Mouse (Mus musculus): ENCODE results near the gene Mycbp2. TPM values are rescaled to one million over a fixed set of nuclear protein-coding genes. Genes with fewer than 3 reads are reported as not detected.

Mycbp2 gene
- polyA plus RNA-seq (2021): 29.0 TPM

DNA sequence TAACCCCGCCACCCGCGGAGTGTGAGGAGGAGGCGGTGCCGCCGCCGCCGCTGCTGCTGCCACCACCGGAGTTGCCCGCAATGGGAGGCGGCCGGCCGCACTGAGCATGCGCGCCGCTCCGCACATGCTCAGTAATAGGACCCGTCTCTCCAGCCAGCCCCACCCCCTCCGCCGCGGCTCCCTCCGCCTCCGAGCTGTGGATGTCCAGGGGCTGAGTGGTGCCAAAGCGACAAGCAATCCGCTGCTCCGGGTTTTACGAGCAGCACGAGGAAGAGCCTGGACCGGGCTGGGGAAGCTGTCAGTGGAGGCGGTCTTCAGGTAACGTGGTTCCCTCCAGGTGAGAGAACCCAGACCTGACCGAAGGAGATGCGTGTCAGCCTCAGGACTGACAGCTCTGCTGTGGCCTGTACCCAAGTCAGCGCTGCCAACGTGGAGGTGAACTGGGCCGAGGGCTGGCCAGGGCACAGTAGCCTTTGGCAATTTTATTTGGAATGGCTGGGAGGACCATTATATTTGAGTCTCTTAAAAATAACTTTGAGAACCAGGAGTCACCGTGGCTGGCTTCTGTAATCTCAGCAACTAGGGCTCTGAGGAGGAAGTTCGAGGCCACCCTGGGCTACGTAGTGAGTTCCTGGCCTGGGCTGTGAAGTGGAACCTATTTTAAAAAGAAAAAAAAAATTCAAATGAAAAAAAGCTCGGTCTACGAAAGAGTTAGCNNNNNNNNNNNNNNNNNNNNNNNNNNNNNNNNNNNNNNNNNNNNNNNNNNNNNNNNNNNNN lies at the start of gene Mycbp2:
TSS of gene Mycbp2 (minus strand) at position 86 of the 777 bp plus-strand sequence.
- H3K27me3 ChIP-seq: no peaks in the 10 kb centered on the region
- no peak for TF ChIP-seq CTCF (IDR thresholded peaks at IDR 0.05)
- in situ Hi-C loops (cut with MboI; ENCODE audit: low pct_unique_long_range_greater_than_20kb): no loop called here
- ChIA-PET POLR2A (interaction anchor here (0.6 to 0.7 kb wide), 2 partner anchors 49 to 68 kb away, joined by 6 to 9 read pairs; no protein-coding TSS in a partner anchor), CTCF (interaction anchor here (1.1 kb wide), 1 partner anchor 86 kb away, joined by 3 read pairs; no protein-coding TSS in a partner anchor)
- ATAC-seq (peak; percentile 90), DNase-seq (ENCODE audit: low read depth, low spot score) (peak; percentile 82)

DNA sequence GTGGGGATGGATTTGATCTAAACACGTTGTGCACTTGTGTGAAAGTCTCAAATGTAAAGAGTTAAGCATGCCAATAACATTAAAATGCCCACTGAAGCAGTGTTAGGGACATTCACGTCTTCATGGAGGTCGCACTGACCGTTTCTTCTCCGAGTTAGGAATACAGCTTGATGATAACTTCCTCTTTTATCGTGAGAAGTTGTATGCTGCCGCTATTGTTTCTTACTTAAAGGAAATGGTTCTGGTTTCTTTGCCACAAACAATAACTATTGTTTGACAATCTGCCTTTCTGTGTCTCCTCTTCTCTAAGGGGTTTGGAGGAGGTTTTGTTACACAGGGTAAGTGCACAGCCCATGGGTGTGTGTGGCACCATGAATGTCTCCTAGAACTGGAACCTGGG lies 45.8 kb upstream of the Mycbp2 start:
- no peak for DNase-seq (ENCODE audit: low read depth, low spot score)
- CTCF ChIA-PET: no interaction called here
- POLR2A ChIA-PET: no interaction called here
- in situ Hi-C loops (cut with MboI; ENCODE audit: low pct_unique_long_range_greater_than_20kb): no loop called here
- ATAC-seq: no peak
- TF ChIP-seq CTCF (IDR thresholded peaks at IDR 0.05): no peak
- H3K27me3 ChIP-seq: peaks cover 4% of the 10 kb centered on the region

DNA sequence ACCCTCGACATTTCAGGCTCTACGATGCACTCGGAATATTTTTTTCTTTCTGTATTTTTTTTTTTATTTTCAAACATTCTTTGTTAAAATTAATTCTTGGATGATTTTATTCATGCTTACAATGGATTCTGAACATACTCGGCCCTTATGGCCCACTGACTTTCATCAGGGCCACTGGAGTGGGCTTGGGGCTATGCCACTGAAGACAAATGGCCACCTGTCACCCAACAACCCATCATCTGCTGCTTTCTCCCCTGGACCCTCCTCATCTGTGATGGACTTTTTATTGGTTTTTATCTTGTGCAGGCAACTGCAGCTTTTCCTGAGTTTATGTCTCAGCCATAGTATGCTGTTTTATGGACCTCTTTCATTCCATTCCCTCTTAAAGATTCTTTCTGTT lies 40.8 kb upstream of the Mycbp2 start:
- ChIA-PET CTCF (no interaction called here), POLR2A (no interaction called here)
- in situ Hi-C loops (cut with MboI; ENCODE audit: low pct_unique_long_range_greater_than_20kb): no loop called here
- no peak for TF ChIP-seq CTCF (IDR thresholded peaks at IDR 0.05)
- ATAC-seq (no peak), DNase-seq (ENCODE audit: low read depth, low spot score) (no peak)
- H3K27me3 ChIP-seq: peaks cover 8% of the 10 kb centered on the region

GRCm38 (mm10) chr14:103386871-103387270 lies 40.3 kb upstream of the Mycbp2 start:
- ATAC-seq (no peak), DNase-seq (ENCODE audit: low read depth, low spot score) (no peak)
- ChIA-PET CTCF (interaction anchor here (1.1 kb wide), 1 partner anchor 8 kb away, joined by 3 read pairs; no protein-coding TSS in a partner anchor), POLR2A (no interaction called here)
- in situ Hi-C loops (cut with MboI; ENCODE audit: low pct_unique_long_range_greater_than_20kb): no loop called here
- TF ChIP-seq CTCF (IDR thresholded peaks at IDR 0.05): no peak
- H3K27me3 ChIP-seq: peaks cover 8% of the 10 kb centered on the region

- DNase-seq (ENCODE audit: low read depth, low spot score): no peak
- peaks cover 17% of the 10 kb centered on the region for H3K27me3 ChIP-seq
- no peak for ATAC-seq
- in situ Hi-C loops (cut with MboI; ENCODE audit: low pct_unique_long_range_greater_than_20kb): no loop called here
- CTCF ChIA-PET: no interaction called here
- POLR2A ChIA-PET: no interaction called here
- no peak for TF ChIP-seq CTCF (IDR thresholded peaks at IDR 0.05)
Observed at GRCm38 (mm10) chr14:103385084-103385610, 38.5 kb upstream of the Mycbp2 start.

DNA sequence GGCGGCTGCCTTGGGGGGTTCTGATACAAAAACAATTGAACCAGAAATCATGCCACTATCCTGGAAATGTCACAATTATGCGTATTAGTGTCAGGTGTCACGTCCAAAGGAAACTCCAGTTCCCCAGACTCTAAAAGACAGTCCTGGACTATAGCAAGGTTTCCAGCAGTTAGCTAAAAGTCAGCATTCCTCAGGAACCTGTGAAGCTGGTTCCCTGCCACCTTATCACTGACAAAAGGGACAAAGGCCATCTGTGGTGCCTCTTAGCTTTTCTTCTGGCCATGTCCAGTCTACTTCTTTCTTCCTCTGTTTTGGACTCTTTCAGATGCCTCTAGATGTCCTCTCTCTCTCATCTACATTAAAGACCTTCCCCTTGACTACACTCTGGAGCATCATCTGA lies 32.1 kb upstream of the Mycbp2 start:
- CTCF ChIA-PET: no interaction called here
- DNase-seq (ENCODE audit: low read depth, low spot score) (no peak), ATAC-seq (no peak)
- TF ChIP-seq CTCF (IDR thresholded peaks at IDR 0.05): no peak
- H3K27me3 ChIP-seq: peaks cover 20% of the 10 kb centered on the region
- POLR2A ChIA-PET: no interaction called here
- in situ Hi-C loops (cut with MboI; ENCODE audit: low pct_unique_long_range_greater_than_20kb): loop anchor here (5.0 kb wide), 1 partner anchor 39 kb away; no protein-coding TSS in a partner anchor

- no peak for TF ChIP-seq CTCF (IDR thresholded peaks at IDR 0.05)
- no peak for DNase-seq (ENCODE audit: low read depth, low spot score)
- in situ Hi-C loops (cut with MboI; ENCODE audit: low pct_unique_long_range_greater_than_20kb): loop anchor here (5.0 kb wide), 1 partner anchor 41 kb away; no protein-coding TSS in a partner anchor
- ATAC-seq: no peak
- POLR2A ChIA-PET: no interaction called here
- CTCF ChIA-PET: no interaction called here
- H3K27me3 ChIP-seq: peaks cover 16% of the 10 kb centered on the region
Observed at GRCm38 (mm10) chr14:103376765-103377164, 30.2 kb upstream of the Mycbp2 start.

DNA sequence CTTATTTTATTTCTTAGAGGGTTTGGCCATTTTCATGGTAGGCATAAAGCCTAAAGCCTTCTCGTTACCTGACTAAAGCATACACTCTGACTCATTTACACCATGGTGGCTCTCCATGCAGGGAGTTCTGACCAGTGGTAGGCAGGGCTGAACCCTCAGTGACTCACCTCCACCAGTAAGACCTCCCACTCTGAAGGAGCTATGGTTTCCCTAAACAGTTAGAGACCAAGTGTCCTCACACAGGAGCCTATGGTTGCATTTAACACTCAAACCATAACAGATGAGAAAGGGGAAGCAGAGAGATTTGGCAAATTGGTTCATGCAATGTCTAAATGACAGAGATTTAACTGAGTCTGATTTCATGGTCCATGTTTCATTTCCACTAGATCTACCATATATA lies 28.9 kb upstream of the Mycbp2 start:
- H3K27me3 ChIP-seq: peaks cover 9% of the 10 kb centered on the region
- no peak for ATAC-seq
- ChIA-PET POLR2A (no interaction called here), CTCF (no interaction called here)
- in situ Hi-C loops (cut with MboI; ENCODE audit: low pct_unique_long_range_greater_than_20kb): loop anchor here (5.0 kb wide), 1 partner anchor 42 kb away; no protein-coding TSS in a partner anchor
- no peak for TF ChIP-seq CTCF (IDR thresholded peaks at IDR 0.05)
- no peak for DNase-seq (ENCODE audit: low read depth, low spot score)

DNA sequence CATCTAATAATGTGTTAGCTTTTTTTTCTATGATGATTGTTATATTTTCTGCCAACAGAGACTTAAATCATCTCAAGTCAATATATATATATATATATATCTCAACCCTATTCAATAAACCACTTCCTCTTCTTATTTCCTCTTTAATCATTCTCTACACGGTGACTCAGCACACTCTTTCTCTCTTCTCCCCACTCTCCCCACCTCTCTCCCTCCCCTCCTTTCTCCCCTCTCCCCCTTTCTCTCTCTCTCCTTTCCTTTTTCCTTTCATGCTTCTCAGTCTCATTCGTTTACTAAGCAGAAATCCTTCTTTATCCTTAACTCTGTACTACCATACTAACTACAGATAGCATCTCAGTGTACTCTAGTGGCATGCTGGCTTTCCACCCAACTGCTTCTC lies 16.6 kb upstream of the Mycbp2 start:
- POLR2A ChIA-PET: no interaction called here
- ATAC-seq: no peak

DNA sequence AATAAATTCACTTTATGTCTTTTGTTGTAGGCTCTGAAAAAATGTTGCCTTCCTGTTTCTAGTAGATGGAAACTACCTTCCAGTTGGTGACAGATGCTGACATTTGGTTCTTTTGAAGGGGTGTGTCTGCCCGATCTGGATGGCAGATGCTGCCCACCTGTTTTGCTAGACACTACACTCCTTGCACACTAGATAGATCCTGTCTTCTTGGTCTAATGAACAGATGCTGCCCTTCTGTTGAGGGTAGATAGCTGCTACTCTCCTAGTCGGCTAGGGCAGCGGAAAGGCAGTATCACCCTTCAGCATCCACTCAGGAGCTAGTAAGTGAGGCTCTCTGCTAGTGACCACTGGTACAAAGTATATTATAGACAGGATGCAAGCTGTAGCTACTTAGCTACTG lies 9.5 kb upstream of the Mycbp2 start:
- DNase-seq (ENCODE audit: low read depth, low spot score) (no peak), ATAC-seq (no peak)
- CTCF ChIA-PET: interaction anchor here (1.2 kb wide), 1 partner anchor 14 kb away, joined by 3 read pairs; no protein-coding TSS in a partner anchor
- POLR2A ChIA-PET: no interaction called here
- TF ChIP-seq CTCF (IDR thresholded peaks at IDR 0.05): no peak
- H3K27me3 ChIP-seq: no peaks in the 10 kb centered on the region
- in situ Hi-C loops (cut with MboI; ENCODE audit: low pct_unique_long_range_greater_than_20kb): no loop called here

More for the DNA sequence above, 16.6 kb upstream of the Mycbp2 start:
- no peaks in the 10 kb centered on the region for H3K27me3 ChIP-seq
- no peak for TF ChIP-seq CTCF (IDR thresholded peaks at IDR 0.05)
- CTCF ChIA-PET: no interaction called here
- no peak for DNase-seq (ENCODE audit: low read depth, low spot score)
- in situ Hi-C loops (cut with MboI; ENCODE audit: low pct_unique_long_range_greater_than_20kb): no loop called here

Measured in Patski (cell line).